Mouse (Mus musculus) intestine, postnatal 0 days (tissue): Measurements from ENCODE around the gene Rnd2. TPM values are rescaled to one million over a fixed set of nuclear protein-coding genes. Genes with fewer than 3 reads are reported as not detected.
A peak's percentile ranks its signal among the peaks of the same experiment; 100 is the strongest.
"Not testable (repeated sequence)": the region's sequence is repeated elsewhere in the genome, so short reads cannot be mapped to it uniquely, and the experiment has no call there.

Source experiments
- ATAC-seq: fragments of 200-750 bp; cut with Nextera tagmentation; 2 replicates; pipeline ENCODE4 v1.8.0; 2017; ENCODE audit warnings: mild to moderate bottlenecking, moderate TSS enrichment, moderate library complexity
- H3K27ac ChIP-seq: fragments of 300-500 bp; sonication (generic); 2 replicates; pipeline ENCODE4 v1.5.1; 2014; ENCODE audit warnings: mild to moderate bottlenecking, low read depth, low read length, moderate library complexity
- H3K27me3 ChIP-seq: fragments of 300-500 bp; sonication (generic); replicated peaks from 2 replicates; pipeline ENCODE4 v1.6.1; 2014; ENCODE audit warnings: low read length, mixed read lengths; ENCODE audit not compliant: control insufficient read depth, insufficient read depth
- H3K36me3 ChIP-seq: fragments of 300-500 bp; sonication (generic); 2 replicates; pipeline ENCODE4 v1.6.1; 2014; ENCODE audit warnings: mild to moderate bottlenecking, moderate library complexity; ENCODE audit not compliant: control insufficient read depth, insufficient read depth
- H3K4me1 ChIP-seq: fragments of 300-500 bp; sonication (generic); replicated peaks from 2 replicates; pipeline ENCODE4 v1.6.1; 2014; ENCODE audit warnings: antibody characterized with exemption, low read length, mixed read lengths; ENCODE audit not compliant: control insufficient read depth, insufficient read depth
- H3K4me2 ChIP-seq: fragments of 300-500 bp; sonication (generic); replicated peaks from 2 replicates; pipeline ENCODE4 v1.6.1; 2014; ENCODE audit warnings: low read depth, mild to moderate bottlenecking, moderate library complexity
- H3K4me3 ChIP-seq: fragments of 300-500 bp; sonication (generic); 2 replicates; pipeline ENCODE4 v1.5.1; 2014; ENCODE audit warnings: low read depth, low read length
- H3K9ac ChIP-seq: fragments of 300-500 bp; sonication (generic); 2 replicates; pipeline ENCODE4 v1.6.1; 2014; ENCODE audit warnings: mild to moderate bottlenecking, low read depth, low read length
- H3K9me3 ChIP-seq: fragments of 300-500 bp; sonication (generic); 2 replicates; pipeline ENCODE4 v1.6.1; 2016; ENCODE audit warnings: mixed run types; ENCODE audit not compliant: control insufficient read depth
- CTCF ChIP-seq: sonication (generic); IDR thresholded peaks from 2 replicates; pipeline ENCODE4 v1.5.1; 2016; ENCODE audit warnings: low read depth, mild to moderate bottlenecking, control low read depth, antibody characterized with exemption, moderate library complexity
- WGBS: fragments of 180-500 bp; shearing (Covaris S2); extraction: QIAGEN DNeasy Blood & Tissue Kit; methylation state at CpG from one replicate; pipeline ENCODE4 v1.1.7; 2014; 5-methylcytosine and 5-hydroxymethylcytosine counted together
- polyA plus RNA-seq: library from polyadenylated mRNA; unstranded; fragments of >200 nt; fragmentation: Nextera tagmentation; extraction: Ambion mirVana; gene quantifications from 2 replicates; pipeline ENCODE4 v1.2.1, GENCODE M21; 2015

Gene Rnd2
- polyA plus RNA-seq, 1 experiment from 2014 or later: 27.8 TPM

DNA sequence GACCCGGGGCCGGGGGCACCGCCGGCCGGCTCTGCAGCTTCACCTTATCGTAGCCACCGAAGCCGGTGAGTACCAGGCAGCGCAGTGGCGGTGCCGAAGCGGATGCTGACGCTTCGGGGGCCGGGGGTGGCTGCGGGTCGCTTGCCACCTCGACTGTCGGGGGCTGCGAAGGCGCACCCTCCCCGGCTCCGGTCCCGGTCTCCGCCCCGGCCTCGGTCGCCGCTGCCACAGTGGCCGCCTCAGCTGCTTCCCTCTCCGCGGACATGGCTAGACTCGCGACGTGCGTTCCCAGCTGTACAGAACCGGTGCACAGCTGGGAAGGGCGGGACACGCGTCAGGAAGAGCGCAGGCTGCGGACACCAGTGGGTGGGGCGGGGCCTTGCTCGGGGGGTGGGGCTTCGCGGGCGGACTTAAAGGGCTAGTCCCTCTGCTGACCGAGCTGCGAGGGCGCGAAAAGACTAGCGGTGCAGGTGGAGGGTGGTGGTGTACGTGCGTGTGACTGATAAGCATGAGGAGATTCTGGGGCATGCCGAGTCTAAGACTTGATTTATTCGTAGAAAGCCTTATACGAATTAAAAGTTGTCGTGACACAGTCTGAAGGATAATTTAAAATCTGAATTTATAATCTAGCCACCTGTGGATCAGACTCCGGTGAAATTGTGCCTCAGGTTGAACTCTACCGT, 1.2 kb downstream of the Rnd2 start, which contains the start of gene Vat1:
Gene Vat1, minus strand, starts transcription at position 362 of the 683 bp plus-strand sequence.
- WGBS: under 1% methylated on average over 57 of the region's 60 CpGs
- ATAC-seq: peak; percentile 25; the same call in 1 of the 2 replicates

DNA sequence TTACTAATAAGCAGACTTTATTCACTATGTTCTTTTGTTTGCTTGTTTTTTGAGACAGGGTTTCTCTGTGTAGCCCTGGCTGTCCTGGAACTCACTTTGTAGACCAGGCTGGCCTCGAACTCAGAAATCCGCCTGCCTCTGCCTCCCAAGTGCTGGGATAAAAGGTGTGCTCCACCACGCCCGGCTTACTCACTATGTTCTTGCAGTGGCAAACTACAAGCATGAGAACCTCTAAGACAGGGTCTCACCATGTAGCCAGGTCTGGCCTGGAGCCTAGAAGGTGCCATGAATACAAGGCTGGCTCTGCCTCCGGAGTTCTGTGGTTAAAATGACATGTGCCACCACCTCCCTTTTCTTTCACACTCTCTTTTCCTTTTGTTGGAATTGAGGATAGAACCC, 1.8 kb downstream of the Rnd2 start:
- not testable (repeated sequence) for H3K27ac ChIP-seq, ATAC-seq, H3K9ac ChIP-seq, H3K36me3 ChIP-seq, H3K27me3 ChIP-seq, H3K4me1 ChIP-seq, H3K9me3 ChIP-seq
- peak overlapping the region; percentile 94 for H3K4me2 ChIP-seq
- WGBS: 58% methylated on average over 5 of the region's 5 CpGs
- H3K4me3 ChIP-seq: peak overlapping the region; percentile 82; the same call in 1 of the 2 replicates

More for the DNA sequence above, 1.2 kb downstream of the Rnd2 start, which contains the start of gene Vat1:
- Histone ChIP-seq H3K36me3 (peaks cover 15% of the 10 kb centered on the region), H3K9ac (peak within 1 kb of the TSS; percentile 71), H3K4me3 (peak within 1 kb of the TSS; percentile 82), H3K27me3 (no peaks in the 10 kb centered on the region), H3K9me3 (no peaks in the 10 kb centered on the region), H3K27ac (peak within 1 kb of the TSS; percentile 93), H3K4me2 (peak within 1 kb of the TSS; percentile 94), H3K4me1 (0 out of 2 replicates have a peak, but pooled peaks cover 7% of the 10 kb centered on the region)
- peak; percentile 11; the same call in 1 of the 2 replicates for TF ChIP-seq CTCF

DNA sequence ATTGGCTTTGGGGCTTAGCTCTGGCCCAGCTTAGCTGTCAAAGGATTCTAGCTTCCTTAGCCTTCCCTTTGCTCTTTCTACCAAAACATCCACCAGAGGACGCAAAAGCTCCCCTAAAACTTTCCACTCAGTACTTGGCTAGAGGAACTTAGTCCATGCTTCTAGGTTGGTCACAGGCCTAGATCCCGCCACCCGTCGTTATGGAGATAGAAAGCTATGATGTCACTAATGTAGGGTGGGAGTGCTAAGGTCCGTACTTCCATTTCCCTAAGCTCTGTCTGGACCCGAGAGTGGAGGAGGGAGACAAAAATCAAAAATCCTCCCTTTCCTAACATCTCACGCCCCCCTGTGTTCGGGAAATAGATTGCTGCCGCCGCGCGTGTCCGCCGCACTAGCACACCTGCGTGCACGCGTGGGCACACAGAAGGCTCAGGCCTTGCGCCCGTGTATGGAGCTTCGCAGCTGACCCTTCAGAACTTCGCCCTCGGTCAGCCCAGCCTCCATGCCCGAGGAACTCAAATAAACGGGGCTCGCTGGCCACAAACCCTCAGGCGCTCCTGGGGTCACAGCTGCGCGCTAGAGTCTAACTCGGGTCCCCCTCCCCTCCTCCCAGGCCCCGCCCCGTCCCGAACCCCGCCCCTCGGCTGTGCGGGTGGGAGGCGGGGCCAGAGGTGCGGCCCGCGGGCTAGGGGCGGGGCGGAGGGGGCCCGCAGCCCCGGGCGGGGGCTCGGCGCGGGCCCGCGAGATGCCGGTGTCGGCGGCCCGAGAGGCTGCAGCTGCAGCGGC, 2.9 kb downstream of the Rnd2 start:
- Histone ChIP-seq H3K9ac (peak overlapping the region; percentile 68), H3K36me3 (peaks cover 1% of the 10 kb centered on the region; the same call in 1 of the 2 replicates), H3K9me3 (no peaks in the 10 kb centered on the region), H3K27ac (peak overlapping the region; percentile 68), H3K4me1 (0 out of 2 replicates have a peak, but pooled peaks cover 7% of the 10 kb centered on the region), H3K4me2 (peak overlapping the region; percentile 99), H3K27me3 (no peaks in the 10 kb centered on the region), H3K4me3 (peak overlapping the region; percentile 76)
- TF ChIP-seq CTCF: peak; percentile 82
- peak; percentile 58 for ATAC-seq
- WGBS: under 1% methylated on average over 46 of the region's 54 CpGs

DNA sequence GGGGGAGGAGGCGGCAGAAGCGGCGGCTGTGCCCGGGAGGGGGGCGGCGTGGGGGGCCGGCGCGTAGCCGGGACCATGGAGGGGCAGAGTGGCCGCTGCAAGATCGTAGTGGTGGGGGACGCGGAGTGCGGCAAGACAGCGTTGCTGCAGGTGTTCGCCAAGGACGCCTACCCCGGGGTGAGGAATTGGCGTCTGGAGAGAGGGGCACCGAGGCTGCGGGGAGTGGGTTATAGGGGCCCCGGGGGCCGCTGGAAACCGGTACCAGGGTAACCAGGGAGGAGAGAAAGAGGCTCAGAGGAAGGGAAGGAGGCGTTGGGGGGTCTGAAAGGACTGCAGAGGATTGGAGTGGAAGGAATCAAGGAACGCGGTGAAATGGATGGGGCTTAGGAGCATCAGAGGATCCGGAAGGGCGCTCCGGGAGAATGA, 3.5 kb downstream of the Rnd2 start:
- no peaks in the 10 kb centered on the region for H3K9me3 ChIP-seq
- no peaks in the 10 kb centered on the region for H3K27me3 ChIP-seq
- peak overlapping the region; percentile 99 for H3K4me2 ChIP-seq
- 2% methylated on average over 28 of the region's 31 CpGs for WGBS
- no peaks in the 10 kb centered on the region for H3K36me3 ChIP-seq
- peak overlapping the region; percentile 68 for H3K9ac ChIP-seq
- ATAC-seq: no peak; the same call in 1 of the 2 replicates
- no peak for TF ChIP-seq CTCF
- H3K4me3 ChIP-seq: peak overlapping the region; percentile 76
- peak overlapping the region; percentile 68 for H3K27ac ChIP-seq
- 0 out of 2 replicates have a peak, but pooled peaks cover 7% of the 10 kb centered on the region for H3K4me1 ChIP-seq

DNA sequence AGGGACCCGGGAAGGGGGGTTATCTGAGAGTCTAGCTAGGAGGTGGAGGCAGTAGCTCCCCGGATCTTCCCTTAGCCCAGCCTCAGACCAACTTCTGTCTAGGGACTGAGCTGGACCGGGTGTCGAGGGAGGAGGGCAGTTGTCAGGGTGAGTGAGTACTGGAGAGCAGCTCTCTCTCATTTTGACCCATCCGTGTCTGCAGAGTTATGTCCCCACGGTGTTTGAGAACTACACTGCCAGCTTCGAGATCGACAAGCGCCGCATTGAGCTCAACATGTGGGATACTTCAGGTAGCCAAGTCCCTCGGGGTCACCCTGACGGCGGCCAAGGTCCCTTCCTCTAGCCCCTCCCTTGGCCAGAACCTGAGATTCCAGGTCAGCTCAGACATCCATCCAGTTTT, 3.9 kb downstream of the Rnd2 start:
- Histone ChIP-seq H3K4me3 (peak overlapping the region; percentile 76), H3K27ac (peak overlapping the region; percentile 68; the same call in 1 of the 2 replicates), H3K4me1 (0 out of 2 replicates have a peak, but pooled peaks cover 7% of the 10 kb centered on the region), H3K9me3 (no peaks in the 10 kb centered on the region), H3K9ac (peak overlapping the region; percentile 68; the same call in 1 of the 2 replicates), H3K4me2 (peak overlapping the region; percentile 99), H3K27me3 (no peaks in the 10 kb centered on the region), H3K36me3 (no peaks in the 10 kb centered on the region)
- 7% methylated on average over 13 of the region's 13 CpGs for WGBS
- ATAC-seq: no peak
- TF ChIP-seq CTCF: no peak

DNA sequence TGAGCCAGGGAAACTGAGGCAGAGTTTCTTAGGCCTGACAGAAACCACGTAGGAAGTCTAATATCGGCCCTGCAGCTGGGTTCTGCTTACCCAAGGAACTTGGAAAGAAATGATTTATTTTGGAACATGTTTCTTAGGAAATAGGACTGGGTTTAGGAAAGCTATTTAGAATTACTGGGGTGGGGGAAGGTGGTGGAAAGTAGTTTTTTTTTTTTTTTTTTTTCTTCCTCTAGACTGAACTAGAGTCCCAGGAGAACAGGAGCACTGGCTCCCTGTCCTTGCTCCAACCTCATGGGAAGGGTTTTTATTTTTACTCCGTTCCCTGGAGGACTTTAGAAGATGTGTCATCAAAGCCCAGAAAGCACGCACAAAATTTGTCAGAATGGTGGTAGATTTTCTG, 4.4 kb downstream of the Rnd2 start:
- Histone ChIP-seq H3K27ac (no peak overlapping the region), H3K4me3 (no peak overlapping the region), H3K9me3 (no peaks in the 10 kb centered on the region), H3K4me2 (peak overlapping the region; percentile 99), H3K36me3 (no peaks in the 10 kb centered on the region), H3K4me1 (0 out of 2 replicates have a peak, but pooled peaks cover 6% of the 10 kb centered on the region), H3K9ac (no peak overlapping the region), H3K27me3 (no peaks in the 10 kb centered on the region)
- no peak for TF ChIP-seq CTCF
- no peak for ATAC-seq
- 60% methylated on average over 4 of the region's 4 CpGs for WGBS
